Mouse (Mus musculus): ENCODE results near the gene Hoxa5. TPM values are rescaled to one million over a fixed set of nuclear protein-coding genes. Genes with fewer than 3 reads are reported as not detected.

The Hoxa5 gene
- total RNA-seq, 2 experiments from 2014 or later: 0.62 to 0.72 TPM

DNA sequence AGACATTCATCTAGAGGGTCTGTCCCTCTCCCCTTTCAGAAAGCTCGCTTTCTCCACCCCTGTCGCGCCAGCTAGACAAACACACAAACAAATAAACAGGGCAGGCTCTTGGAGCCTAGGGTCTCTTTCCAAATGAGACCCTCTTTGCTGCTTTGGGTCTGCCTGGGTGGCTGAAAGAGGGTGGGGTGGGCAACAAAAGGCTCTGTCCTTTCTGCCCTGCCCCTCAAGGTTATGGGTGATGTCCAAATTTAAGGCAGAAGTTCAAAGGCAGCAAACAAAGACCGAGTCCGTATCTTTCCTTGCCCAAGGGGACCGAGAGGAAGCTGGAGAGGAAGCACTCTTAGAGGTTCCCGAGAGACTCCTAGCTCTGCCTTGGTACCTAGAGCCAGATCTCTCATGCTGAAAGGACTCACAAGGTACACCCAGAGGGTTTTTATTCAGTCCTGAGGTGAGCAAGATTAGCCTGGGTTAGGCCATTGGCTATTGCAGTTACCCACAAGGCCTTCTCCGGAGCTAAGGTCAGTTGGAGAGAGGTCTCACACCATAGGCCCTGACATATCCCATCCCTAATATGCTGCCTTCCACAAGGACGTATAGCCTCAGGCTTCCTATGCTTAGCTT, 36.7 kb upstream of the Hoxa5 start:
- no peak for DNase-seq
- intact Hi-C loops (cut with DNase I): no loop called here

DNA sequence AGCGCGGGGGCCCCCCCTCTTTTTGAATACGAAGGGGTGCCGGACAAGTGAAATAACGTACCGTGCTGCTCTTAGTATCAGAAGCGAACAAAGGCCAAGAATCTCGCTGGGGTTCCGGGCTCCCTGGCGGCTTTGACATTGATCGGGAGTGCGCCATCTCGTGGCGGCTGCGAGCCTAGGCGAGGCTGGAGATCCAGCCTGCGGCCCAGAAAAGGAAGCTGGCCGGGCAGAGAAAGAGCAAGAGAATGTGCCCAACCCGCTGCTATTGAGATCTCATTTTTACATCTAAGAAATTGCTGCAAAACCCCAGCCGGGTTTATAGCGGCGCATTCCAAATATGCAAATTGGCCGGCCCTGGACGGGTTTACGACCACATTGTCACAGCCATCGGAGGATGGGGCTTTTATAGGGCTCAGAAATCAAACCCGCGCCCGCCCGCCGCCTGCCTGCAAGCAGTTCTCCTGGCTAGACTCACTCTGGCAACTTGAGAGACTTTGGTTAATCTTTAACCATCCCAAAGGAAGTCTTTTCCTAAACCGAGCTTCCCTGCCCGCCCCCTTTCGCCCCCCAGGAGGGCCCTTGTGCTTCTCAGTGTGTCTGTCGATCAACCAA, 36.1 kb upstream of the Hoxa5 start, which contains the start of gene Hoxa10:
Gene Hoxa10, minus strand, starts transcription at position 466 of the 612 bp plus-strand sequence.
- peak; percentile 66 to 76 for DNase-seq
- intact Hi-C loops (cut with DNase I): no loop called here

DNA sequence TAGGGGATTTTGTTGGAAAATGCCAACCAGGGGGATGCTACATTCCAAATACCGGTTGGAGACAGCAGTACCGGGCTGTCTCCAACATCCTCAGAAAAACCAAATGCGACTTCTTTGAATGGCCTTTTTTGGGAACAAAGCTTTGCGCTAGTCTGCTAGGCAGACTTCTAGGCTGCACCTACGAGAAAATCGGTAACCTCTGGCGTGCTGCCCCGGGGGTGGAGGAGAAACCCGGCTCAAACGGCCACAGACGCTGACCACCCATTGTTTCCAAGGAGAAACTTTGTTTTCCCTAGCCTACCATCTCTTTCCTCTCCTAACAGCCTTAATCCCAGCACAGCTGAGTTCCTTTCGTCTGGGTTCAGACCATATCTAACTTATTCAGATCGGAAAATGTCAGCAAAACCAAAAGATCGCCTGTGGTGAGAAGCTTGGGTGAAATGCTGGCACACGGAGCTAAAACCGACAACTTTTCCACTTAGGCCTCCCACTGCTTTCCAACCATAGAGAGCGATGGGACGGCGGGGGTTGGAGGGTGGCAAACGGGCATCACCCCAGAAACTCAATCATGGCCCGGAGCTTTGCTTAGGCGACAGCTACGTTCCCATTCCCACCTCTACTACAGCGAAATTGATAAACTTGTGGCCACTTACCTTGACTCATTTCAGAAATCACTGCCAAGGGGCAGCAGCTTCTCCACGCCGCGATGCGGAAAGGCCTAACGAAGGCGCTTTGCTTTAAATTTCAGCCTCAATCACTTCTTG, 35.4 kb upstream of the Hoxa5 start:
- no peak for DNase-seq
- intact Hi-C loops (cut with DNase I): no loop called here

DNA sequence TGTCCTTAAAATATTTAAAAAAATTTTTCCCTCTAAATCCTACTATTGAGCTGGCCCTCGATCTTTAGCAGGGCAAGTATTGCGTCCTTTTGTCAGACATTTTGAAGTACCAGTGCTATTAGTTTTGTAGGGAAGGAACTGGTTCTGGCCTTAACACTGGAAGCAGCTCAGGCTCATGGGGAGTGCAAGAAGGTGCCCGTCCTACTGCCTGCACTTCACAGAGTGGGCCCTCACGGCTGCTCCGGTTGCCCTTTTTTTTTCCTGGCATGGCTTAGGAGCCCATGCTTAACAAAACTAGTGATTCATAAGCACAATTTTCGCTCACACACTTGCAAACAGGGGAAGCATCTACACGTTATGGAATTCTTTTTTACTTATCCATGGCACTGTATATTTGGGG, 34.6 kb upstream of the Hoxa5 start:
- intact Hi-C loops (cut with DNase I): no loop called here
- DNase-seq: no peak

DNA sequence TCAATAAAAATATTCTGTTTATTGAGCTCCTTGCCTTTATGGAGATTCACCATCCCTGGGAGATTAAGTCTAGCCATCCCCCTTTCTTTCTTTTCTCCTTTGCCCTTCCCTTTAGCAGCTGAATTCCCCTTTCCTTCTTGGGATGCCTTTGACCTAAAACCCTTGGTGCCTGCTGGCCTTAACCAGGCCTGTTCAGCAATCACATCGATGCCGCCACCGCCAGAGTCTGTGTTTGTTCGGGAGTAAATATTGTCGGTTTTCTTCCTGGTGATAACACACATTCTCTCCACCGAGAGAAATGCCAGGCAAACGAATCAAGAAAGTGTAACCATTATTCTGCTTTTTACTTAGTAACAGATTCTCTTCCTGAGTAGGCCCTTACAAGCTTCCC, 33.8 kb upstream of the Hoxa5 start:
- intact Hi-C loops (cut with DNase I): no loop called here
- no peak for DNase-seq

DNA sequence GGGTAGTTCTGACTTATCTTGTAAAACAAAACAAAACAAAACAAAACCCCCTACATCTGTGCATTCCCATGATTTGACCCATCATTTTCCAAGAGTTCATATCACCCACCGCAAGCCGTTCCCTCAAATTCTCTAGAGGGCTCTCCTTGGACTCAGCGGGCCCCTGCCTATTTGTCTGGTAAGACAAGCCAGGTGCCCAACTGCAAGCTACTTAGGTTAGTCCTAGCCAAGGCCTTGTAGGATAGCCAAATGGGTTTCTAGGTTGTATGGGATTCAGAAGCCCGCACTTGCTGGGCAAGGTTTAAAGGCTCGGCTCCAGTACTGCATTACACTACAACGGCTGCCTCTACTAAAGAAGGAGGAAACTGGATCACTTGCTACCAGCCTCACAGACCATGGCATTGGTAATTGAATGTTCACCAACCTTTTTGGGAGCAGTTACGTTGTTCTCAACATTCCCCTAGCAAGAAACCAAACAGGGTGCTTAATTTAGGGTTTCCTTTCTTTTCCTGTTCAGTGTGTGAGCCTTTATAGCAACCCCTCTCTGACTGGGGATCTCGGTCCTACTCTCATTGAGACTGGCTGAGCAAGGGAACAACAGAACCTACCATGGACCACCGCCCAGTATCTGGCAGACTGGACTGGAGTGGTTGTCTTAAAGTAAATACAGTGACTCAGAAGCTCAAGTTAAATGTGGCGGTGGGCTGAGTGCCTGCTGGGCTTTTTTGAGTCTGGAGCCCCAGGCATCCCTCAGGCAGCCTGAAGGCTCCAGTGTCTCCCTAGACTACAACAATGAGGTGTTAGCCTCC, 33.2 kb upstream of the Hoxa5 start:
- intact Hi-C loops (cut with DNase I): no loop called here
- no peak for DNase-seq

DNA sequence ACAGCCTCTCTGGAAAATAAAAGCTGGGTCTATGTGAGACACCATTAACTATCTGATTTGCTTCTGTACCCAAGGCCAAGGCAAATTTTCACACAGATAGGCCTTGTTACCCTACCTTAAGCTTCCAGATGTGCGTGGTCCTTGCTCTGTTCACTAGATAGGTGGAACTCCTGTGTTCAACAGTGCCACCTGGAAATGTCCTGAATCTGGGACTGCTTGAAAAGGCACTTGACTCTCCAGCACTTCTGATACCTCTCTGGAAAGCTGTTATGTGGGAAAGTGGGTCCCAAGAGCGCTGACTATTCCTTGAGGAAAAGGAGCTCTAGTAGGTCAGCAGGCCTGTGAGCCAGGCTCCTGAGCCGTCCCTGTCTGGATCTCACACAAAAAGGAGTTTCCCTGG, 32.4 kb upstream of the Hoxa5 start:
- no peak for DNase-seq
- intact Hi-C loops (cut with DNase I): no loop called here

DNA sequence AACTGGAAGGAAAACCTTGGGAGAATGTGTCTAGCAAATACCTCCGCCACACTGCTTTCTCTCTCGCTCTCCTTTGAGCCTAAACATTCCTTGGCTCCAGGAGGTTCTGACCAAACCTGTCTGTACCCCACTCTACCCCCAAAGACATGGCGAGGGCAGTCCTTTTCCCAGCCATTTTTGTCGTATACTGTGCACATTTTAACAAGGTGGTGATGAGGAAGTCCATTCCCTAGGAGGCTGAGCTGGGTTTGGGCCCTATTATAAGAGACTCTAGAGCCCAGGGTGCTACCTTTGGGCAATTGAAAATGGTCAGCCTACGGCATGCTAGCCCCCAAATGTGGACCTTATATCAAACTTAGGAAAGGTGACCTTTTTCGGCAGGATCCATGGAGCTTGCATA, 31.5 kb upstream of the Hoxa5 start:
- intact Hi-C loops (cut with DNase I): no loop called here
- DNase-seq: no peak

DNA sequence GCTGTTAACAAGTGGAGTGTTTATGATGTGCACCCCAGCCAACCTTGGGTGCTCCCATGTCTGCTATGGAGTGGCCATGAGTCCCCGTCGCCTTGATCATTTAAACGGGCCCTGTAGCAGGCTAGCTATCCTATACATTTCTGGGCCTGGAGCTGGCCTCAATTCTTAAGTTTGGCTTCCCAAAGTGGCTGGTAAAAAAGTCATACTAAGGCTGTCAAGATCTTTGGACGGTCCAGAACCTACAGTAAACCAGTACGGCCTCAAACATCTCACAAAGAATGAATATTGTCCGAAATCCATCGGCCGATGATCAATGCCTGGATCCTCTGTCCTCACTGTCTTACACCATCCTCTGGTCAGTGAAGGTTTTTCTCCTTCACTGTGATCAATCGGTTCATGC, 30.9 kb upstream of the Hoxa5 start:
- no peak for DNase-seq
- intact Hi-C loops (cut with DNase I): no loop called here

DNA sequence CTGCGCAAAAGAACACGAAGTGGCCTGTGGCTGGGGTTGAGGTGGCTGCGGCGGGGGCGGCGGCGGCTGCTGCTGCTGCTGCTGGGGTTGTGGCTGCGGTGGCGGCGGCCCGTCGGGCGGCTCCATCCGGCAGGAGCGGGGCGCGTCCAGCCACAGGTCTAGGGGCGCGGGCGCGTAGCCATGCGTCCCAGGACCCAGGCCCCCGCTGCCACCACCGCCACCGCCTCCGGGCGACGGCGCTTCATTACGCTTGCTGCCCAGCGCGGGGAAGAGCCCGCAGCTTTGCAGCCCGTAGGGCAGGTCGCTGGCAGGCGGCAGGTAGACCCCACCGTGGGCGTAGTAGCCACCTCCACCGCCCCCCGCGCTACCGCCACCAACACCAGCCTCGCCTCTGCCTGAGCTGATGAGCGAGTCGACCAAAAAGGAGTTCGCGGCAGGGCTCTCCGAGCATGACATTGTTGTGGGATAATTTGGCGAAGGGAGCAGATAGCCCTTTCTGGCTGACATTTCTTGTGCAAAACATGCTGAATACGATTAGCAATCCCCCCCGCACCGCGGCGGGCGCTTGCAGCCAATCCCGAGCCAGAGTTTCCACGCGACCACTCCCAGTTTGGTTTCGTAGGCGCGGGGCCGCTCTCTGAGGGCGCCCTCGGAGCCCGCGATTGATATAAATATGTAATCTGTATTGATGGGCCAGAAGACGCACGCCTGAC, 30.2 kb upstream of the Hoxa5 start:
- no peak for DNase-seq
- intact Hi-C loops (cut with DNase I): loop anchor here (5.0 kb wide), 1 partner anchor 1057 kb away; no protein-coding TSS in a partner anchor

DNA sequence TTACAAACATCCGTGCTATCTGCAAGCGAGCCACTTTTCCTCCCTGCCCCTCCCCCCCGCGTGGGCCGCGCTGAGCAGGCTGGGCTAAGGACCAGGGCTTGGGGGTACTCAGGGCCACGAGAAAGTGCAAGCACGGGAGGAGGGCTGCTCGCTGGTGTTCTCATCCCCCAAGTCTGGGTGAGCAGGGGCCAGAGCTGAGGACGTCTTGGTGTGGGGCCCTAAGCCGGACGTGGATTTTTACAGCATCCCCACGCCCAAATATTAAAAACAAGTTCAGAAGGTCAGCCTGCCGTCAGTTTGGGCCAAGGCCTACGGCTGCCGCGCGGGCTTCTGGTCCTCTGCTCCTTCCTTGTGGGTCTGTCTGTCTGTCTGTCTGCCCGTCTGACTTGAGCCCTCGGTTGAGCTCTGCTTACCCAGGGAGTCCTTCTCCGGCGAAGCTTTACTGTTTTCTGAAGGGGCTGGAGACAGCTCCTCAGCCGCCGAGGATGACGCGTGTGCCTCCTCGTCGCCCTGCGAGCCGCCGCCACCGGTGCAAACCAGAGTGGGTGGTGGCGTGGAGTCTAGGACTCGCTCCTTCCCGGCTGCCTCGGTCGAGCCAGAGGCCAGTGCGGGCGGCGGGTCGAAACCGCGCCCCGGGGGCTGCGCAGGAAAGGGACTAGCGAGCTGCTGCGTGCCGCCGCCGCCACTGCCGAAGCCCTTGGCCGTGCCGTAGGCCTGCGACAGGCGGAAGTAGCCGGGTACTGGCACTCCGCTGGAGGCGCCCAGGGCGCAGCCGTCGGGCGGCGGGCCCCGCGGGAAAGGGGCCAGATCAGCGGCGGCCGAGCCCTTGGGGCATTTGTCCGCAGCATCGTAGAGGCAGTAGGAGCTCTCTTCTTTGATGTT, 29.4 kb upstream of the Hoxa5 start:
- intact Hi-C loops (cut with DNase I): loop anchor here (5.0 kb wide), 1 partner anchor 1056 kb away; no protein-coding TSS in a partner anchor
- DNase-seq: no peak

DNA sequence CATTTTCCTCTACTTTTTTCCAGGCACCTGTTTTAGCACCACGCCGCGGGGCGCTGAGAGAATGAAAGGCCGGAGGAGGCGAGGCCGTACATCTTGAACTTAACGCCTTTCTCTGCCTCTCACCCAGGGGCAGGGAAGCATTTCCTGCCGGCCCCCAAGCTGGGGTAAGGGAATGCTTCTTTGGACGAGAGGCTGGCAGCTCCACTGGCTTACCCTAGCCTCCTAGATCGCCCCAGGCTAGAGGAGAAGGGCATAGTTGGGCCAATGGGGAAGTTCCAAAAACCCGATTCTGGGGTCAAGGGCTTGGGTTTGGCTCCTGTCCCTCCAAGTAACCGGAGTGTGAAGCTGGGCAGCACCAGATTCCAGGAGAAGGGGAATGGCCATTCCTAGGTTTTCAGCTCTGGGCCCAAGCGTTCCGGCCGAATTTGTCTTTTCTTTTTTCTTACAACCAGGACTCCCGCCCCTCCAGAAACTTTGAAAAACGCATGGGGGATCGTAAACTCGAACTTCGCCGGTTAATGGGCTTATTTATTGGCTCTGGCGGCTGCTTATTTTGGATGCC, 28.7 kb upstream of the Hoxa5 start:
- intact Hi-C loops (cut with DNase I): loop anchor here (5.0 kb wide), 1 partner anchor 1056 kb away; no protein-coding TSS in a partner anchor
- DNase-seq: no peak

DNA sequence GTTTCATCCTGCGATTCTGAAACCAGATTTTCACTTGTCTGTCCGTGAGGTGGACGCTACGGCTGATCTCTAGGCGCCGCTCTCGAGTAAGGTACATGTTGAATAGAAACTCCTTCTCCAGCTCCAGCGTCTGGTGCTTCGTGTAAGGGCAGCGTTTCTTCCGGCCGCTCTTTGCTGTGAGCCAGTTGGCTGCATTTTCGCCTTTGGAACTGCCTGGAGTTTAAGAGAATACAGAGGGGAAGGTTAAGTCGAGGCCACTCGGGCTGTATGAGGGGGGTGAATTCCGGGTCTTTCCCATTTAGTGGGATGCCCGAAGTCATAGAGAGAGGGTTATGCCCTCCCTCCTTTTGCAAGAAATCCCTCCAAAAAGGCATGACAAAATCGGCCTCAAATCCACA, 28.2 kb upstream of the Hoxa5 start:
- DNase-seq: no peak
- intact Hi-C loops (cut with DNase I): loop anchor here (5.0 kb wide), 1 partner anchor 1055 kb away; no protein-coding TSS in a partner anchor

DNA sequence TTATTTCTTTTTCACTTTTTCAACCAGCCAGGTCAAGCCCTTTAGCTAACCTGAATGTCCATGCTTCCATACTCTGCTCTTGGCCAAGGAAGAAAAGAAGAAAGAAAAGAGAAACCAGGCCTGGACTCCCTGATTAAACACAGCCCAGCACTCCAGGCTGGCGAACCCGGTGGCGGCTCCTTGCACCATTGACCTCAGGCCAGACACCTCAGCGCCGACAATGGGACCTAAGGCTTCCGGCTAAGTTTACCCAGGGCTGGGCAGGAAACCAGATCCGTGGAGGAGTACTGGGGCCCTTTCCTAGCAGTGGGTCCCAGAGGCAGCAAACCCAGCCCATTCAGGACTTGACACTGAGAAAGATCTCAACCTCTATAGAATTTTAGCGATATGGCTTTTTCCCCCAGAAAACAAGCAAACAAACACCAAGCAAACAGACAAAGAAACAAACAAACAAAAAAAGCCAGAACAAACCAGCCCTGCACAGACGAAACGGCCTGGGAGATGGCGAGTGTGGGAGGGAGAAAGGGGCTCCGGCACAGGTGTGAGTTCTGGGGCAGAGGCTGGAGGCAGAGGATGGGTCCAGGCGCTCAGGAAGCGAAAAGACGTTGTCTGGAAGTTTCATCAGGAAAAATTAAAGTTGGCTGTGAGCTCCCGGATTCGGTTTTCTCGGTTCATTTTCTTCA, 27.6 kb upstream of the Hoxa5 start:
- no peak for DNase-seq
- intact Hi-C loops (cut with DNase I): loop anchor here (5.0 kb wide), 1 partner anchor 1055 kb away; no protein-coding TSS in a partner anchor

DNA sequence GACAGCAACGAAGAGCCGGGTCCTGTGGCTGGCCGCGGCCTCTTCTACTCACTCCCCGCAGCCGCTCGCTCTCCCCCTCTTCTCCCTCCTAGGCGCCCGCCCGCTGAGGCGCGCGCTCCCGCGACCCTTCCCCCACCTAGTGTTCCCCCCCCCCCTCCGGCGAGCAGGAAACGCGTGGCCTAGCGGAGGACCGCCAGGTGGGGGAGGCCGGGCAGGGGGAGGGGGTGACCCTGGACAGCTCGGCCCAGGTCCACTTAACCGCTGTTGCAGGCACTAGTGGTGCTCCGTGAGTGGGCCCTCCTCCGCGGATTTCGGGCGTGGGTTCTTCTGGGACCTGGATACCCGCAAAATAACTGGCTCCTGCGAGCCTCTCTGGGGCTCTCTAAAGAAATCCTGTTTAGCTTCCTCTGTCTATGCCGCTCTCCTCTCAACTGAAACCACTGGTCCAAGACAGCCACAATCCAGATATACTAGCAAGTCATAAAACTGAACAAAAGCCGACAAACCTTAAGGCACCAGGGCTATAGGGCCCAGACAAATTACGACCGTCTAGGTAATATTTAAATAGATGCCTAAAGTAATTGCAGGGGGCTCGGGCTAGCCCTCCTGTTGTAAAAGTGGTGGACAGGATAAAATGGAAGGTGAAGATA, 26.3 kb upstream of the Hoxa5 start, which contains the start of gene Hoxa9:
Gene Hoxa9, minus strand, starts transcription at position 574 of the 650 bp plus-strand sequence.
- intact Hi-C loops (cut with DNase I): loop anchor here (5.0 kb wide), 1 partner anchor 1053 kb away; no protein-coding TSS in a partner anchor
- DNase-seq: no peak

DNA sequence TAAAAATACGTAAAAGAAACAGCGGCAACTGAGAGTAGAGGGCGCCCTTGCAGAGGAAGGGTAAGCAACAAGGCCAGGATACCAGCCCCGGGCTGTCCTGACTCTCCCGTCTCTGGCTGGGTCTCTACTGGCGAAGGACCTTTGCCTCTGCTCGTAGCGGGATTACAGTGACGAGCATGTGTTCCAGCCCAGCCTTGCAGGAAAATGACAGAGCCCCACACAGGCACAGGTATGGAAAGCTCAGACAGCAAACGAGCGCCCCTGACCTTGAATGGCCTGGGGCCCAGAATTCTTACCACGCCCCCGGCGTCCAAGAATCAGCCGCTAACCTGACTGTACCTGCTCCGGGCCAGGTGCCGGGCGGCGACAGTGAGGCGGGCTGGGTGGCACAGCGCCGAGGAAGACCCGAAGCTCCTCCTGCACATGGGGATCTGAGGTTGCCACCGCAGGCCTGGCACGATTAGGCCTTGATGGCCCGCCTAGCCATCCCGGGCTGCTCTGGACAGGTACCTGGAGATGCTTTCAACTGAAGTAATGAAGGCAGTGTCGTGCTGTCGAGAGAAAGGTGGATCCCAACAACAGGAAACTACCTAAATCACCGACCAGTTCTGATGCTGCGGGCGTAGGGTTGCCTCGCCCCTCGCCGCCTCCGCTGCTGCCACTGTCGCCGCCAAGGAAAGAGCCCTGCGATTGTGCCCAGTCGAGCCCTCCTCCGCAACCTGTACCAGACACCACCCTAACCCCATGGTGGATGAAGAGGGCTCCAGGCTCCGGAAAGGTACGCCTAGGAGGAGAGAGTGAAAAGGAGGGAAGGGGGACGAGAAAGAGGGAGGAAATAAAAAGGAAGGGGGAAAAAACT, 25.4 kb upstream of the Hoxa5 start:
- intact Hi-C loops (cut with DNase I): loop anchor here (5.0 kb wide), 1 partner anchor 1052 kb away; no protein-coding TSS in a partner anchor
- DNase-seq: no peak
